Mouse (Mus musculus) layer of hippocampus, adult 18-20 months (tissue): ENCODE results near the gene Rptor. TPM values are rescaled to one million over a fixed set of nuclear protein-coding genes. Genes with fewer than 3 reads are reported as not detected.

Experiments used
- DNase-seq, 2 experiments: peaks; one replicate each; pipeline ENCODE4 v3.0.0; 2022; ENCODE audit warnings: low spot score in 2 of 2
- total RNA-seq, 2 experiments: library from RNA; stranded (reverse); gene quantifications; 2 replicates each; pipeline ENCODE4 v1.2.3; 2021

Rptor gene
- total RNA-seq, 2 experiments from 2014 or later = 56.0 to 61.1 TPM

- DNase-seq = no peak
Observed at GRCm38 (mm10) chr11:119602177-119602700, 466 bp upstream of the Rptor start.

GRCm38 (mm10) chr11:119603527-119603905, 811 bp downstream of the Rptor start:
- DNase-seq = no peak

DNA sequence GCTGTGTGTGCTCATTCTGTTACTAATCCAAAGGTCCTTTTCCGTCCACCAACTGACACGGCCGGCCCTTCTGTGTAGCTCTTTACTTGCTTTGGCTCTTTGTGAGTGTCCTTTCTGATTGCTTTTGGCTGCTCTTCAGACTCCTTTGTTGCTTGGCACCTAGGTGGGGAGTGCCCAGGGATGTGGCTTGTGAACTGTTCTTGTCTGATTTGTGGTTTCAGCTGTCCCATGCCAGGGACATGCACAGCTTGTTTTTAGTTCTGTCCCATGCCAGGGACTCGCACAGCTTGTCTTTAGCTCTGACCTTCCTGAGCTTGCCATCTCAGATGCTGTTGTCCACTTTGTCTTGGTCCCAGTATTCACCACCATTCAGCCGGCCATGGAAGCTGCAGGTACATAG, 4.8 kb downstream of the Rptor start:
- DNase-seq = no peak

DNA sequence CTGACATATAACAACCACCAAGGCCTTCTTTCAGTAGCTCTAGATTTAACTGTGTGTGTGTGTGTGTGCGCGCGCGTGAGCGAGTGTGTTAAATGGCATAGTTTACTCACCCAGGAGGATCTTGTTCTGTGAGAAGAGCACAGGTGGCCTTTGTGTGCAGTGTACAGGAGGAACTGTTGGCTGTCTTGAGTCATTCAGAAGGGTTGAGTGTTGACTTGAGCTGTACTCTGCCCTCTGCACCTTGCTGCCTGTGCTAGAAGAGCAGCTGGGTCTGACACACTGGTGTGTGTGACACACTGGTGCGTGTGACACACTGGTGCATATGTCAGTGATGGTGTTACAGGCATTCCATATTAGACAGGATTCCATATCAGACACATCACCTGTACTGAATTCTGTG, 8.8 kb downstream of the Rptor start:
- no peak for DNase-seq

- no peak for DNase-seq
Observed at GRCm38 (mm10) chr11:119612179-119612578, 9.5 kb downstream of the Rptor start.

- no peak for DNase-seq
Observed at GRCm38 (mm10) chr11:119615087-119615486, 12.4 kb downstream of the Rptor start.

DNA sequence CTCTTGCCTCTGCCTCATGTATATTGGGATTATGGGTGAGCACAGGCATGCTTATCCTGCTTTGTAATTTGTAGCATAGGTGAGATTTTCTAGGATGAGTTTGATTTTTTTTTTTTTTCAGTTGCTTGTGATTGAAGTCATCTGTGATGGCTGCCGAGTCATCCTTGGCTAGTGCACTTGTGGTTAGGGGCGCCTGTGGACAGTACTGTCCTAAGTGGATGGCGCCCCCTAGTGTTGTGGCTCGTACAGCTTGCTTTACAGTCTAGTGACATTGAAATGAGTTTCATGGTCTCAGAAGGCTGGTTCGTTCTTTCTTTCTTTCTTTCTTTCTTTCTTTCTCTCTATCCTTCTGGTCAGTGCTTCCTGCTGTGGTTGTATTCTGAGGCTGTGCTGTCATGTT, 16.1 kb downstream of the Rptor start:
- peak; percentile 35 to 77 for DNase-seq

DNA sequence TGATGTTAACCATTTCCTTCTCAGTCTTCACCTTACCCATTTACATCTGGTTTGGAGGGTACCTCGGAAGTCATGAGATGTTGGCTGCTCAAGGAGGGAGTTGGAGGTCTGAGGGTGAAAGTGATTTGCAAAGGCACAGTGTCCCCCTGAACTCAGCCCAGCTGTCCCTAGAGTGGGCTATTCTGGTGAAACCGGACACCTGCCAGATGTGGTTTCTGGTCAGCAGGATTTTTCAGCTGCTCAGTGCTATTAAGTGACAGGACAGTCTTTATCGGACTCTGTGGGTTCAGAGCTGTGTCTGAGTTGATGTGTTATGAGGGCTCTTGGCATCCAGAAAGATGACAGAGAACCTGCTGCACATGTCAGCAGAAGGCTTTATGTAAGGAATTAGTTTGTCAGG, 18.6 kb downstream of the Rptor start:
- DNase-seq = no peak

DNA sequence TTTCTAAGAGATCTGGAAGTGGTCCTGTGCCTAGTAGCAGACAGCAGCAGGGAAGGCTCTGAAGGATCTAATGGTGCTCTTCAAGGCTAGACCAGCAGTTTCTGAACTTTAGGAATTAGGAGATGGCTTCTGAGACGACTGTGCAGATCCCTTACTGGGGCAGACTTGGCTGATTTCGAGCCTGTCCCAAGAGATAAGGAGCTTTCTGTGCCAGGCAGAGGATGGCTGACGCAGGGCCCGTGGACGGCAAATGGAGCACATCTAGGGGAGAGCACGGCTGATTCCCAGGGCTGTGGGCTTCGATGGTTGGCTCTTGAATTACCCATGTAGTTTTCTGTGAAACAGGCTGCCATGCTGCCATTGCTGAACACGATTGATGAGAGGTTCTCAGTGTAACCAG, 21.1 kb downstream of the Rptor start:
- DNase-seq = no peak

DNA sequence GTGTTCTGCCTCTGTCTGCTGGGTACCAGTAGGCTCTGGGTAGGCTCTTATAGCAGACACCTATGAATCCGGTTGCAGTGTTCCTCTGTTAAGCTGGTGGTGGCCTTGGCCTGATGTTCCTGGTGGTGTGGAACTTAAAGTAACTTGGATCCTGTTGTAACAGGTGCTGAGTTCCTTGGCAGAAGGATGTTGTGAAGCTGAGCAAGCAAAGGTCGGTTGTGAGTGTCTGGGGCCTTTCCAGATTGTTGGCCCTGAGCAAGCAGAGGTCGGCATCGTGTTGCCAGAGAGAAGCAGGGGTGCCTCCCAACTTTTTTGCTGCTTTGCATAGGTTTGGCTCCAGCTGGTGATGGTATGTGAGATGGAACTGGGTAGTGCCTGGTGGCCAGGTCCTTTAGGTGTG, 21.7 kb downstream of the Rptor start:
- DNase-seq = no peak

DNA sequence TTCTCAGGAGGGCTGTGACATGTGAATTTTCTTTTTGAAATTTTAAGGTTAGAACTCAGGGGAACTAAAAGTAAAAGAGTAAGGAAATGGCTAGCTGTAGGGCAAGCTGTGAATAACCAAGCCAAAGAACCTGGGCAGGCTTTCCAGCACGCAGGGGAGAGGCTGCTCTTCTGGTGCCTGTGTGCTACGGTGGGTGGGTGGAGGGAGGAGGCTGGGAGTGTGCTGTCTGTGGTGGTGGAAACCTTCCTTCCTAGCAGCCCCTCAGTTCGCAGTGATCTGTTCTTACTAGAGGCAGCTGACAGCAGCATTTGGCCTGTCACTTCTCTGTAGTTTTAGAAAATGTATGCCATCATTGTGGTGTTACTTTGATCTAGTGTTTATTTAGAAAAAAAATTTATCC, 22.2 kb downstream of the Rptor start:
- peak; percentile 32 to 65 for DNase-seq

- no peak for DNase-seq
Observed at GRCm38 (mm10) chr11:119625476-119625875, 22.8 kb downstream of the Rptor start.

GRCm38 (mm10) chr11:119625943-119626342, 23.2 kb downstream of the Rptor start:
- DNase-seq = peak in 1 of 2 experiments; percentile 45

- no peak for DNase-seq
Observed at GRCm38 (mm10) chr11:119627243-119627642, 24.5 kb downstream of the Rptor start.

DNA sequence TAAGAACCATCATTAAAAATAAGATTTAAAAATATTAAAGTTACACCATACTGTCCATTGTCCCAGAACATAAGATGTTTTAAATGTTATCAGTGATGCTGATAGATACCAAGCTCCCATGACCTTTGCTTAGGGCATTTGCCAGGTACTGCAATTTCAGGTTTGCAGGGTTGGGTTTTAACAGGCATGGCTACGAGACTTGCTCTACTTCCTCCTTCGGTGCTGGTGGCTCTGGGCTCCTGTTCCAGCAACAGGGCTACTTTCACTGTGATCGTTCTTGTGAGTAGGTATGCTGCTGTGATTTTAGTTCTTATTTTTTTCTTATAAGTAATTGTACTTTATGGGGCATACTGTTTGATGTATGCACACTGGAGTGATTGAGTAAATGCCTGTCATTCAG, 26.4 kb downstream of the Rptor start:
- DNase-seq = no peak

DNA sequence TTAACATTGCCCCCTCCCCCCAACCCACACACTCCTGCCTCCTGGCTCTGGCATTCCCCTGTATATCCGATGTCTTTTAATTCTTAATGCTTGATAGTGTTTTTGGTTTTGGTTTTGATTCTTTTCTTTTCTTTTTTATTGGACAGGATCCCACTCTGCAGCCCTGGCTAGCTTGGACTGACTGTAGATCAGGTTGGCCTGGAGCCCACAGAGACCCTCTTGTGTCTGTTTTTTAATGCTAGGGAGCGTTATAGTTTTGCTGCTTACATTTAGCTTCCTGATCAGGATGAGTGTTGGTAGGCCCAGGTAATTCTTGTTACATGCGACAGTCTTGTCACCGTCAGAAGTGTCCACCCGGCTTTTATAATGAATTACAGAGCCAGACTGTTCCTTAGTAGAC, 27.6 kb downstream of the Rptor start:
- no peak for DNase-seq

- DNase-seq = no peak
Observed at GRCm38 (mm10) chr11:119631222-119631870, 28.6 kb downstream of the Rptor start.

DNA sequence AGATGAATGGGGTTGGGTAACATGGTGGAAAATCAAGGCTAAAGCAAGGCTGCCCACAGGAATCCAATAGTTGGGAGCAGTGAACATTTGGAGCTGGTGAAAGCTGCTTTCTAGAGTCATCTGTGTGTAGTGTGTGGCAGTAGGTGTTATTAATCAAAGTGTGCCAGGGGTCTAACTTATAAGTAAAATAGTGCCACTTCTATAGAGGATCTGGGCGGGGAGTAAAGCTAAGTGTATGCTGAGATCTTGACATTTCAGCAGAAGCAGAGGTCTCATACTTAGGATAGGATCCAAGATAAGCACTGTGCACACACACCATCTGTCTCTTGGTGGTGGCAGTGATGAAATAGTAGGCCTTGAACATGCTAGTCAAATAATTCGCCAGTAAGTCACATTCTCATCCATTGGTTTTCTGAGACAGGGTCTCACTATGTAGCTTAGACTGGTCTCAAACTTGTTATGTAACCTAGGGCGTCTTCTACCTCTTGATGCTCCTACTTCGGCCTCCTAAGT, 33.7 kb downstream of the Rptor start:
- peak in 1 of 2 experiments; percentile 54 for DNase-seq

GRCm38 (mm10) chr11:119637519-119637918, 34.8 kb downstream of the Rptor start:
- DNase-seq = no peak

GRCm38 (mm10) chr11:119640491-119640890, 37.8 kb downstream of the Rptor start:
- peak in 1 of 2 experiments; percentile 37 for DNase-seq

DNA sequence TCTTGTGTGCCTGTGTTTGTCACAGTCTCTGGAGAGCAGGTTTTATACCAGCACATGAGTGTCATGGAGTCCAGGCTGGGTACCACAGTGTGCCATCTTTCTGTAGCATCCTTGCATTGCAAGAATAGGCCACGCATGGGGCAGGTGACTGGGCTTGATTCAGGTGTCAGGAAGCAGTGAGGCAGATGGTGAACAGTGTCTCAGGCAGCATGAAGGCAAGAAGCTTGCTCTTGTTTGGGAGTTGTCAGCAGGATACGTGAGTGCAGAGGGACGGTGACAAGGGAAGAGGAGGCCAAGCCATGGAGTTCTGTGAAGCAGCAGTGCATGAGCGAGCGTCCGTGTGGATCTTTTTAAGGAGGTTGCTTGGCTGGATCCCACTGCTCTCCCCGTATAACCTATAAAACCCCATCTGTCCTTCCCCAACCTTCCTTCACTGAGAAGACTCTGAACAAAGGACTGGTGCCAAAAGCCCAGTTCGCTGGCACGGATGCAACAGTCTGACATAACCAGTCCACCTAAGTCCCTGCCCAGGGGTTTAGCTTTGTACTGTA, 39.2 kb downstream of the Rptor start:
- no peak for DNase-seq

DNA sequence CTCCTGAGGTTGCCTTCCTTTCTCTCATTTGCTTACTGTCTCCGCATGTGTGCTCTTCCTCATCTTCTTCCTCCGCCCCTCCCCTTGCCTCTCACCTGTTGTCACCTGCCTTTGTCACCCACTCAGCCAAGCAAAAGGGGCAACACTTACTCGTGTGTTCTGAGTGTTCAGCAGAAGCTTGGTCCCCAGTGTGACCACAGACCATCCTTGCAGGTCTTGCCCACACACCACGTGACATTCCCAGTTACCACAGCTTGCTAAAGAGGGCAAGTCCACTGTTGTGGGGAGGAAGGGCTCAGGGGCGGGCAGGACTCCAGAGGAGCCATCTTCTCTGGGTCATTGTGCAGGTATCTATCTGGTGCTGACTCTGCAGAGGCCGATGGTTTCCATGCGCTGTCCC, 40.6 kb downstream of the Rptor start:
- no peak for DNase-seq

- DNase-seq = no peak
Observed at GRCm38 (mm10) chr11:119644140-119644539, 41.4 kb downstream of the Rptor start.
